Mouse (Mus musculus): Measurements from ENCODE around the gene Sash3.

- TF ChIP-seq POLR2A (IDR thresholded peaks at IDR 0.05; ENCODE audit: insufficient read length, low read depth), result no peak
- TF ChIP-seq MAX (IDR thresholded peaks at IDR 0.05; ENCODE audit: low read depth), result no peak
- no peak for TF ChIP-seq TCF12 (IDR thresholded peaks at IDR 0.05; ENCODE audit: insufficient read depth, poor library complexity, severe bottlenecking)
- TF ChIP-seq POLR2AphosphoS2 (IDR thresholded peaks at IDR 0.05; ENCODE audit: insufficient read length, low read depth), result no peak
- no peak for TF ChIP-seq MYOD1 (IDR thresholded peaks at IDR 0.05; ENCODE audit: control insufficient read depth in 1 of 3, insufficient read length in 2 of 3, low read depth in 2 of 3)
These were observed 5.9 kb upstream of the Sash3 start for GRCm38 (mm10) chrX:48140286-48140877.
